Mouse (Mus musculus) cerebellum, adult 18-20 months (tissue): Measurements from ENCODE around the gene Zfp513.
"Not testable (repeated sequence)": the region's sequence is repeated elsewhere in the genome, so short reads cannot be mapped to it uniquely, and the experiment has no call there.

Experiments used
- DNase-seq, 2 experiments: peaks; one replicate each; pipeline ENCODE4 v3.0.0; 2021

Gene Zfp513

GRCm38 (mm10) chr5:31201742-31202590 is at the start of gene Zfp513:
Gene Zfp513 (minus strand): TSS chr5:31202303.
- DNase-seq, result peak; percentile 93 to 98

DNA sequence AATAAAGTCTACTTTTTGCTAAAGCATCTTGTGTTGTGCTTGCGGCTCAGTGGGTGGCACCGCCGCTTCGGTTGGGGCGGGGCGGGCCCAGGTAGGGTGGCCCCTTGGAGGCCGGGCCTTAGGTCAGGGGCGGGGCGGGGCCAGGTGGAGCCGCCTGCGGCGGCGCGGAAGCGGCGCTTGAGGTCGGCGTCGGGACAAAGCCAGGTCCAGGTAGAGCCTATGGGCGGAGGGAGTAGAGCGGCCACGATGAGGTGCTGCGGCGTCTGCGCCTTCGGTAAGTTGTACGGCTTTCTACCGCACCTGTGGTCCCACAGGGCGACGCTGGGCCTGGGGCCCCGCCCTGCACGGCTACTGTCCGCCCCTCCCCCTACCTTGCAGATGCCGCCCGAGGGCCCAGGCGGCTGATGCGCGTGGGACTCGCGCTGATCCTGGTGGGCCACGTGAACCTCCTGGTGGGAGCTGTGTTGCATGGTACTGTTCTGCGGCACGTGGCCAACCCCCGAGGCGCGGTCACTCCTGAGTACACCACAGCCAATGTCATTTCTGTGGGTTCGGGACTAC is 49.5 kb upstream of the Zfp513 start, which contains the start of gene Krtcap3:
TSS of gene Krtcap3 (plus strand) at position 151 of the 561 bp plus-strand sequence.
- DNase-seq, result peak; percentile 22 to 42

DNA sequence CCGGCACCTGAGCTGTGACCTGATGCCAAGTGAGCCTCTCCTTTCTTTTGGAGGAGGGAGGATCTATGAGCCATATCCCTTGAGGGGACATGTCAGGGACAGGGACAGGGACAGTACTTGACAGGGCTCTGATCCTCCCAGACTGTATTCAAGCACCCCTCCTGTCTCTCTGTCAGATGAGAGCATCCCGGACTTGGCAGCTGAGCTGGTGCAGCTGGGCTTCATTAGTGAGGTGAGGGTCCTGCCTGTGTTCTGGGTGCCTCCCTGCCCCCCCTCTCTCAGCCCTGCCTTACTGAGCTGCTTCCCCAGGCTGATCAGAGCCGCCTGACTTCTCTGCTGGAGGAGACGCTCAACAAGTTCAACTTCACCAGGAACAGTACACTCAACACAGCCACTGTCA is 48.6 kb upstream of the Zfp513 start:
- no peak for DNase-seq

GRCm38 (mm10) chr5:31242191-31242590 is 40.1 kb upstream of the Zfp513 start:
- no peak for DNase-seq

DNA sequence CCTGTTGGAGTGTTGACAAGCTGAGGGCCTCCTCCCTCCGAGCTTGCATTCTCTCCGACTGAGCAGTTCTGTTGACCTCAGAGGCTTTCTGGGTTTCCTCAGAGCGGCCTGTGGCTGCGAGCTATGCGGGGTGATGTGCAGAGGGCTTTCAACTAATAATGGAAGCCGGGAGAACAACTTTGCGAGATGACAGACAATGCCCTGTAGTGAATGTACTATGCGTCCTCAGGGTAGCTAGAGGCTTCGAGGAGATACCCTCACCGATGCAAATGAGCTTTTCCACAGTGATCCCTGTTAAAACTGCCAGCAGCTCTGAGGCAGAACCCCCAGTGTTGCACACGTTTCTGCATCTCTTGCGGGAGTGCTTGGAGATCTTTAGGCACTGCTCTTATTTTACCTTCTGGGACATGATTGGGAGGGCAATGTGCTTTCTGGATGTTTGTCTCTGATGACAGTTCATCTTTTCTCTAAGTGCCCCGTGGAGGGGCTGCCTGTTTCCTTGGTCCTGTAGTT is 39.5 kb upstream of the Zfp513 start:
- no peak for DNase-seq

GRCm38 (mm10) chr5:31240637-31241521 is 38.8 kb upstream of the Zfp513 start, which contains the start of the genes Nrbp1 and Gm9970:
Gene Nrbp1 (plus strand): TSS chr5:31240864.
Gene Gm9970 (minus strand): TSS chr5:31241232.
- peak; percentile 96 to 97 for DNase-seq

GRCm38 (mm10) chr5:31226641-31227040 is 24.5 kb upstream of the Zfp513 start:
- no peak for DNase-seq

DNA sequence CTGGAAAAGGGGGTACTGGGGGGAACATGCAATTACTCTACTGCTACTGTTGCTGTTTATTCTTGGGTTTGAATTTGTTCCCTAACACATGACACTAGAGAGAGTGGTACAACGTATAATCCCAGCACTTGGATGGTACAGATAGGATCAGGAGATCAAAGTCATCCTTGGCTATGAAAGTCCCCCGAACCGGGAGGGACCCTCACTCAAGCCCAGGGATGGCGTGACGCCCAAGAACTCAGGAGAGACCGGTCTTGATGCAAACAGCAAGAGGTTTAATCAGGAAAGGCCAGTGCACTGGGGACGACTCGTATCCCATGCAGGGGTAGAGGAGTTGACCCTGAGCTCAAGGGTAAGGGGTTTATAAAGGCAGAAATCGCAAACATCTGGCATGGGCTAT is 20.6 kb upstream of the Zfp513 start:
- DNase-seq, result no peak

- peak in 1 of 2 experiments; percentile 24 for DNase-seq
These were observed 19.3 kb upstream of the Zfp513 start for GRCm38 (mm10) chr5:31221304-31221945.

- DNase-seq, result peak; percentile 95 to 98
These were observed 18.6 kb upstream of the Zfp513 start, which contains the start of gene Ppm1g for GRCm38 (mm10) chr5:31220448-31221303. Gene Ppm1g (minus strand): TSS chr5:31220687.

- peak in 1 of 2 experiments; percentile 46 for DNase-seq
These were observed 17.9 kb upstream of the Zfp513 start for GRCm38 (mm10) chr5:31219911-31220447.

GRCm38 (mm10) chr5:31219474-31219873 is 17.4 kb upstream of the Zfp513 start:
- DNase-seq, result no peak

- DNase-seq, result no peak
These were observed 17.0 kb upstream of the Zfp513 start for GRCm38 (mm10) chr5:31219070-31219469.

GRCm38 (mm10) chr5:31218294-31218693 is 16.2 kb upstream of the Zfp513 start:
- no peak for DNase-seq

GRCm38 (mm10) chr5:31216554-31216953 is 14.5 kb upstream of the Zfp513 start:
- DNase-seq, result not testable (repeated sequence)

DNA sequence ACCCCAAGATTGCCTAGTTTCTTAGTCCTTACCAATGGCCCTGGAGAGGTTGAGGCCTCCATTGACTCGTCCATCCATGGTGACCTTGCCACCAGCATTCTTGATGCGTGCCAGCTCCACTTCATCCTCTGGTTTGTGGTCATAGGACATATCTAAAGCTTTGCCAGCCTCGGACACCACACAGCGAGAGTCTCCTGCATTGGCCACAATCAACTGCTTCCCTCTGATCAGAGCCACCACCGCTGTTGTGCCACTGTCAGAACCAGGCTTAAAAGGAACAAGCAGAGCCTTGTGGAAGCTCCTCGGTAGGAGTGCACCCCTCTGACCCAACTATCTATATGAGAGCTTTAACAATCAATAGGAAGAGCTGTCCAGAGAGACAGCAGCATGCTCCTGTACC is 2.3 kb upstream of the Zfp513 start:
- no peak for DNase-seq

DNA sequence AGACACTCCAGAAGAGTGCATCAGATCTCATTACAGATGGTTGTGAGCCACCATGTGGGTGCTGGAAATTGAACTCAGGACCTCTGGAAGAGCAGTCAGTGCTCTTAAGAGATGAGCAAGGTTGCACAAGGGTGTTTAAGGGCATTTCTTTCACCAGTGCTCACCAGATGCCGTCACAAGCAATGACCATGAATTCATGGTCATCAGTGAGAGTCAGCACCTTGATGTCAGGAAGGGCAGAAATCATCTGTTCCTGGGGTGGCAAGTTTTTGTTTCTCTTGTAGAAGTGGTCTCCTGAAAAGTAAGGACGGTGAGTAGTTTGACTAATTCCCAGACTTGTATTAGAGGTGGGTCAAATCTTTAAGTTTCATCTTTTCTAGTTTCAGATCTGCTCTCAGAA is 1.8 kb upstream of the Zfp513 start:
- DNase-seq, result no peak

- peak; percentile 16 to 30 for DNase-seq
These were observed 830 bp upstream of the Zfp513 start for GRCm38 (mm10) chr5:31202933-31203332.

- DNase-seq, result no peak
These were observed 911 bp downstream of the Zfp513 start for GRCm38 (mm10) chr5:31201042-31201741.

DNA sequence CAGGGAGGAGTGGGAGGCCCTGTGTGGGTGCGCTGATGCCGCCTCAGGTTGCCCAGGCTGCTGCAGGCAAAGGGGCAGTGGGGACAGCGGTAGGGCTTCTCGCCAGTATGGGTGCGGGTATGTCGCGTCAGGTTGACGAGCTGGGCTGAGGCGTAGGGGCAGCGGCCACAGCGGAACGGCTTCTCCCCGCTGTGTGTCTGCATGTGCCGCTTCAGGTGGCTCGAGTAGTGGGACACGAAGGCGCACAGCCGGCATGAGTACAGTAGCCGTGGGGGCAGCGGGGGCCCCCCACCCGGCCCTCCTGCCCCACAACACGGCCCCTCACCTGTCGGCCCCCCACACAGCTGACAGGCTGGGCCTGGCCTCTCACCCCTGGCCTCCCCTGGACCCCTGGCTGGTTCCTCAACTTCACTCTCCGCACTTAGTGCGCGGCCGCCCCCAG is 1.8 kb downstream of the Zfp513 start:
- DNase-seq, result peak; percentile 18 to 30
